Mouse (Mus musculus): Measurements from ENCODE around the gene Slc7a5.
A peak's percentile ranks its signal among the peaks of the same experiment; 100 is the strongest.

The Slc7a5 gene

DNA sequence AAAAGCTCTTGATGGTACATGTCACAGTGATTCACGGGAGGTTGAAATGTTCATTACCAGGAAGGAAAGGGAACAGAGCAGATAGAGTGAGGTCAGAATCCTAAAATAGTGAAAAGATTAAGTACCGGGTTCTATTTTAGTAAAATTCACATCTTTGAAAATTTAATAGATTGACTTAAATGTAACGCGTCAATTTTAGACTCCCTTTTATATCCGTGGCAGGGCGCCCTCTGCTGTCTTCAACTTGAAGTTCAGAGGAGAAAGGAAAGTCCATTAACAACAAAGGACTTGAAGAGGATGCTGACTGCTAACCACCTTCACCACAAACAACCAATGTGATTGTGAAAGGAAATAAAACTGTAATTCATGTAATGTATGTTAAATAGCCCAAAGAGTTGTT is 75.0 kb downstream of the Slc7a5 start:
- H3K36me3 ChIP-seq (ENCODE audit: insufficient read depth, low read length) = no peaks in the 10 kb centered on the region
- TF ChIP-seq NANOG (IDR thresholded peaks at IDR 0.05; ENCODE audit: borderline replicate concordance, low read length) (no peak), CTCF (conservative IDR thresholded peaks at IDR 0.05; ENCODE audit: low read length) (peak; percentile 43), POU5F1 (IDR thresholded peaks at IDR 0.05; ENCODE audit: borderline replicate concordance, low read length) (no peak)
- H3K4me3 ChIP-seq (replicated peaks; ENCODE audit: low read length) = no peak overlapping the region
- H3K9me3 ChIP-seq (ENCODE audit: low read length) = no peaks in the 10 kb centered on the region
- peaks cover 20% of the 10 kb centered on the region for H3K4me1 ChIP-seq (replicated peaks; ENCODE audit: low read depth, low read length)
- H3K27me3 ChIP-seq (ENCODE audit: insufficient read depth, low read length) = peaks cover 4% of the 10 kb centered on the region; the same call in 1 of the 2 replicates

- H3K4me1 ChIP-seq (replicated peaks; ENCODE audit: low read depth, low read length) = peaks cover 21% of the 10 kb centered on the region
- no peaks in the 10 kb centered on the region for H3K36me3 ChIP-seq (ENCODE audit: insufficient read depth, low read length)
- H3K27me3 ChIP-seq (ENCODE audit: insufficient read depth, low read length) = peaks cover 4% of the 10 kb centered on the region; the same call in 1 of the 2 replicates
- no peak overlapping the region for H3K4me3 ChIP-seq (replicated peaks; ENCODE audit: low read length)
- TF ChIP-seq CTCF (conservative IDR thresholded peaks at IDR 0.05; ENCODE audit: low read length) (no peak), POU5F1 (IDR thresholded peaks at IDR 0.05; ENCODE audit: borderline replicate concordance, low read length) (no peak), NANOG (IDR thresholded peaks at IDR 0.05; ENCODE audit: borderline replicate concordance, low read length) (no peak)
- H3K9me3 ChIP-seq (ENCODE audit: low read length) = no peaks in the 10 kb centered on the region
These were observed 75.4 kb downstream of the Slc7a5 start for GRCm38 (mm10) chr8:121832061-121832460.

Measured in E14TG2a.4 (cell line).